Mouse (Mus musculus): Measurements from ENCODE around the gene Jund. TPM values are rescaled to one million over a fixed set of nuclear protein-coding genes. Genes with fewer than 3 reads are reported as not detected.
A peak's percentile ranks its signal among the peaks of the same experiment; 100 is the strongest.

Jund gene
- total RNA-seq, 2 experiments from 2014 or later, result 79.2 to 130 TPM

GRCm38 (mm10) chr8:70674716-70675115, 24.0 kb upstream of the Jund start:
- DNase-seq, result no peak

- no peak for DNase-seq
Measured at GRCm38 (mm10) chr8:70675336-70675735, 23.4 kb upstream of the Jund start.

DNA sequence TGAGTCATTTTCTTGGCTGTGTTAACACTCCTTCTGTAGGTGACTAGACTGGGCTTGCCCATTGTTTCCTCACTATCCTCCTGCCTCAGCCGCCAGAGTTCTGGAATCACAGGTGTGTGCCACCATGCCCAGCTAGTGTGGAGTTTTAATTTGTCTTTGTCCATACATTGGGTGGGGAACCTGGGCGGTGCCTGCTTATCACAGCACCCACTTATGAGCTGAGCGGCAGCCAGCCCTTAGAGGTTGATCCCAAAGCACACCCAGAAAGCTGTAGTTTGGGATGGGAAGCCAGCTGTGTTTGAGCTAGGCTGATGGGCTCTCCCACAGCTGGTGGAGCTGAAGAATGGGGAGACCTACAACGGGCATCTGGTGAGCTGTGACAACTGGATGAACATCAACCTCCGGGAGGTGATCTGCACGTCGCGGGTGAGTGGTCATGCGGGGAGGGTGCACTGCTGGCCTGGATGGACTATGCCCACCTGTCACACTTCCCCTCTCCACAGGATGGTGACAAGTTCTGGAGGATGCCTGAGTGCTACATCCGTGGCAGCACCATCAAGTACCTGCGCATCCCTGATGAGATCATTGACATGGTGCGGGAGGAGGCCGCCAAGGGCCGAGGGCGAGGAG, 21.2 kb upstream of the Jund start:
- DNase-seq, result no peak

DNA sequence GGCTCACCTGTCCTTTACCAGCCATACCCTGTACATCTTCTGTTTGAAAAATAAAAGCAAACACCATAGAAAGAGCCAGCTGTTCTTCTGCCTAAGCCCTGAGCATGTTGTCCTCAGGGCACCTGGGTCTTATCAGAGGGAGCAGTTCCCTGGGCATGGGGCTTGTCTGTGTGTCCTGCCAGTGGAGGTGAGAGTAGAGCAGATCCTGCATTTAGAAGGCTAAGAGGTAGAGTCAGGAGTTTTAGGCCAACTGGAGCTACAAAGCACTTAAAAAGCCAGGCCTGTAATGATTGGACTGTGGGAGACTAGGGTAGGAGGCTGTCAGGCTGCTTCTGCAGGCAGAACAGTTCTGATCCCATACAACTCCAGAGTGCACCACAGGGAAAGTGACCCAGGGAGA, 20.1 kb upstream of the Jund start:
- no peak for DNase-seq

GRCm38 (mm10) chr8:70679404-70679803, 19.3 kb upstream of the Jund start:
- no peak for DNase-seq

GRCm38 (mm10) chr8:70680039-70680438, 18.7 kb upstream of the Jund start:
- DNase-seq, result no peak

DNA sequence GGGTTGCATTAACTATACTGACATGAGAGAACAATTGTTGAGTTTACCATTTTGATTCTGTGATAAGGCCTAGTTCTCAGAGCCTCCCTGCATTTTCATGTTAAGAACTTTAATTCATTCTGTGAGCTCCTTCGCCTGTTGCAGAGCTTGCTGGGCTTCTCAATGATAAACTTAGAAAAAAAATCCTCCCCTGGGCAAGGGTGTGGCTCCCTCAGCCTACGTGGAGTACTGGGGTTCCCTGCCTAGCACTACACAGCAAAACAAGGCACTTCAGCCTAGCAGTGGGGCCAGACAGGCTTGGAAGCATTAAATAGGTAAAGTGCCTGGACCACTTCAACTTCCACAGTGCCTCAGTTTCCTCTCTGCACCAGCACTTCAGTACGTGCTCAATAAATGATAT, 17.3 kb upstream of the Jund start:
- DNase-seq, result no peak

DNA sequence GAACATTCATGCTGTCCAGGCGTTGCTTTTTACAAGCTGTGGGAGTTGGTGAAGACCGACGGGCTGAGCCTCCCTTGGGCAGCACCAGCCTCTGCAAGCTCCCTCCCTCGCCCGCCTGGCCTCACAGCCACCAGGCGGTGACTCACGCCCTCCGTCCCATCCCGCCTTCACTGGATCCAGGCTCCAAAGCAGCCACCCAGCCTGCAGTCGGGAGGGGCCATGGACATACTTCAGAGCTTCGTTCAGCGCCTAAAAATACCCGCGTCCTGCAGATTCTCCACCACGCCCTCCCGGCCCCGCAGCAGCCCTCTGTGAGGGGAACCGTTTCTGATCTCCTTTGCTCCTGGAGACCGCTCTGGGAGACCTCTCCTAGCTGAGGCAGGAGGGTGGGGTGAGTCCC, 16.6 kb upstream of the Jund start:
- peak; percentile 74 for DNase-seq

- no peak for DNase-seq
Measured at GRCm38 (mm10) chr8:70682692-70683091, 16.1 kb upstream of the Jund start.

DNA sequence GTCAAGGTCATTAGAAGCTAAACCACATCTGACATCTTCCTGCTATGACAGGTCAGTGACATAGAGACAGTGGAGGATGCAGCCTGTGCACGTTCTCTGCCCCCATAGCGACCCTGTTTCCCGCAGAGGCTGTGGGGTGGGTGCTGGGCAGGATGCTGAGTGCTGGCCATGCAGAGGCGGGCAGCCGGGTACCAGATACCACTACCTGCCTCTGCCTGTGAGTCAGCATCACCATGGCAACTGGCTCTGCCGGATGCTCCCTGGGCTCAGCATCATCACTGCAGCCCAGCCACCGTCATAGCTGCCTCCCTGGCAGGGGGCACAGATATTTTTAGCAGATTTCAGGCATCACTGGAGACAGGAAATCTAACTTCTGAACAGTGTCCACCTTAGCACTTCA, 14.5 kb upstream of the Jund start:
- no peak for DNase-seq

GRCm38 (mm10) chr8:70687576-70687975, 11.2 kb upstream of the Jund start:
- peak; percentile 76 for DNase-seq

DNA sequence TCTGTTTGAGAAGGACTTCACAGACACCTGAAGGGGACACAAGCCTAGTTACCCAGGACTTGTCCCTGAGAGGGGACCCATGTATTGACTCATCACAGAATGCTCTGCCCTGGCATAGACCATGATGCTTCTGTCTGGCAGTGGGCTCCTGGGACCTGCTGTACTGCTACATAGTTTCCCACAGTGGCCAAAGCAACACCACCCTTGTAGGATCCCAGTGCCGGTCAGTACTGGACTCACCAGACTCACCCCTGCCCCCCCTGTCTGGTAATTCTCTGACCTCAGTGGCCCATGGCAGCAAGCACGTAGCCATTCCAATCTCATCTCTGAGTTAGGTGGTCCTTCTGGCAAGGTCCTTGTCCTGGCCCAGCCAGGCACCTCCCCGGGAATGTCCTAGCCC, 10.6 kb upstream of the Jund start:
- no peak for DNase-seq

- no peak for DNase-seq
Measured at GRCm38 (mm10) chr8:70689892-70690390, 8.8 kb upstream of the Jund start.

GRCm38 (mm10) chr8:70691230-70691629, 7.5 kb upstream of the Jund start:
- no peak for DNase-seq

DNA sequence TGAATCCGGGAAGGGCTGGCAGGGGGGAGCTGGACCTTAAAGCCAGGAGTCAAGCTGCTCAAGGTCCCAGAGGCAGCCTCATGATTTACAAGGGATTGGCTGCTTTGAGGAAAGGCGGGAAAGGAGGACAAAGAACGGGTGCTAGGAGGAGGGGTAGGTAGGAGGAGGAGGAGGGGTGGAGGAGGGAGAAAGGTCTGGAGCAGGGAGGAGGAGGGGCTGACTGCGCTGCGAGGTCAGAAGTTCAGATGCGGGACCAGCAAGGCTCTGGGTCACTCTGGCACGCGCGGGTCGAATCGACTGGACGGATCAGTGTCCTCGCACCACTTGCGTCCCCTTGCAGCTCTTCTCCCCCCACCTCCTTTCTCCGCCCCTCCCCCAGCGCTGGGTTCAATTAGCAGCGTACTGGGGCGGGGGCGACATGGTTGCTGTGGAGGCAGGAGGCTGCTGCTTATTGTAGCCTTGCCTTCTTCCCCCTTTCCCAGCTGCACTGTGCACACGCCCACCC, 7.0 kb upstream of the Jund start:
- DNase-seq, result no peak

DNA sequence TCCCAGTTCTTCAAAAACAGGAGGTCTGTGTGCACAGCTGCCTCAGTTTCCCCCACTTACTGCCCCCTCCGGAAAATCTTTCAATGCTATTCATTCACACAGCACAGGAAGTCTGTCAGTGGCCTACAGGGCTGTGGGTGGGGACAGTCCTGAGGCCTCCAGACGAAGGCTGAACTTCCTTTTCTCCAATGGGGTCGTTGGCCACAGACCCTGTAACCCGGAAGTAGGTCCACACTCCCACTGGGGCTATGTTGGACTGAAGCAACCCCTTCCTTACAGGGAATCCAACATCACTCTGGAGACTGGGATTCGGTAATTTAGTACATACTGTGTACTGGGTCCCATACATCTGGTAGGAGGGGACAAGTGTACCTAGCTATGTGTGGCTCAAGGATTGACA, 5.1 kb upstream of the Jund start:
- no peak for DNase-seq

DNA sequence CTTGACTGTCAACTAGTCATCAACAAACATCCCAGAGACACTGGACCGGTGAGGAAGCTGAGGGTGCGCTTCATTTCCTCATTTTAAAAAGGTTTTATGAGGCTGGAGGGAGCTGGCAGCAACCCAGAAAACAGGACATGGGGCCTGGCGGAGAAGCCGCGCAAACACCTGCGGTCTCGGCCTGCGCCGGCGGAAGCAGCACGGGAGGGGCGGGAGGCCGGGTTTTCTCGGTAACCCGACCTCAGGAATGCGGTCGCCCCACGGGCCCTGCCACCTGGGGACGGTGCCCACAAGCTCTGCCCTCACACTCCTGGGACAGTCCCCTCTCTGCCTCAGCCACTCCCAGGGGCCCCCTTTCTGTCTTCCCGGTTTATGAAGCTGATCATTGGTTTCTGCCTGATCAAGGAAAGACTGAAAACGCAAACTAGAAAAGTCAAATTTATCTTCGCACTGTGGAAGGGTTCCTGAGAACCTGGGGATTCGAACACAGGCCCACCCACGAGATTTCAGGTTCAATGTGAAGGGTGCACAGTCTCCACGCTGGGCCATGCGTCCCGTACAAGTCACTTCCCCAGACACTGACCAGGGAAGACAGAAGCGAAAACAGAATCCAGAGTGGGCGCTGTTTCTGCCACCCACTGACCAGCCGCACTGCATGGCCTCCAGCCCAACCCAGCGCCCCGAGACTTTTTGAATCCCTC, 3.3 kb upstream of the Jund start:
- peak; percentile 54 for DNase-seq

DNA sequence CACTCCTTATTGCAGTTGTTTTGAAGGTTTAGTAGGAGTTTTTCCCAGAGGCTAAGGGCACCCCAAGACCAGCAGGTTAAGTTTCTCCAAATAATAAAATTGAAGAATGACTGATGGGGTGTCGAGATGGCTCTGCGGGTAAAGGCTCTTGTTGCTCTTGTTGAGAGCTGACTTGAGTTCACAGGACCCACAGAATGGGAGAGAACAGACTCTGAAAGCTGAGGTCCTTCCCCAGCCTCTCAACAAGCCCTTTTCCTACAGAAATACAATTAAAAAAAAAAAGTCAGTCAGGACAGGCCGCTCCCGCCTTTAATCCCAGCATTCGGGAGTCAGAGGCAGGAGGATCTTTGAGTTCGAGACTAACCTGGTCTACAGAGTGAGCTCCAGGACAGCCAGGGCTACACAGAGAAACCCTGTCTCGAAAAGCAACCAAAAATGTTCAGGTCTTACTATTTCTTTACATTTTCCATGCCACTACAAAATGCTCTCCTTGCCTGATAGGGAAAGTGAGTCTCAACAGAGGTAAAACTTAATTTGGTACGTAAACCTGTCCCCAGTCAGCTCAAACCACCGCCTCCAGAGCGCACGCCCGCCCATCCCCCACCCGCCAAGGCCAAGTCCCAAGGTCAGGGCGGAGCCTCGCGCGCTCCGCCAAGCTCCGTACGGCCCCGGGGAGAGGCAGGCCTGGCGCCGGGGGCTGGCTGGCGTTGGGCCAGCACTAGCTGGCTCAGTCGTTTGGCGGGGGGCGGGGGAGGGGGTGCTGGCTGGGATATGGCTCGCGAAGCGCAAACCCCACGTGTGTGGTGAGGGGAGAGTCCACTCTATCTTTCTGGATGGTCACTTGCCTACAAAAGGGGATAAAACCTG, 2.5 kb upstream of the Jund start:
- DNase-seq, result peak; percentile 72

- DNase-seq, result no peak
Measured at GRCm38 (mm10) chr8:70696946-70697345, 1.8 kb upstream of the Jund start.

- DNase-seq, result no peak
Measured at GRCm38 (mm10) chr8:70697366-70698250, 1.1 kb upstream of the Jund start.

DNA sequence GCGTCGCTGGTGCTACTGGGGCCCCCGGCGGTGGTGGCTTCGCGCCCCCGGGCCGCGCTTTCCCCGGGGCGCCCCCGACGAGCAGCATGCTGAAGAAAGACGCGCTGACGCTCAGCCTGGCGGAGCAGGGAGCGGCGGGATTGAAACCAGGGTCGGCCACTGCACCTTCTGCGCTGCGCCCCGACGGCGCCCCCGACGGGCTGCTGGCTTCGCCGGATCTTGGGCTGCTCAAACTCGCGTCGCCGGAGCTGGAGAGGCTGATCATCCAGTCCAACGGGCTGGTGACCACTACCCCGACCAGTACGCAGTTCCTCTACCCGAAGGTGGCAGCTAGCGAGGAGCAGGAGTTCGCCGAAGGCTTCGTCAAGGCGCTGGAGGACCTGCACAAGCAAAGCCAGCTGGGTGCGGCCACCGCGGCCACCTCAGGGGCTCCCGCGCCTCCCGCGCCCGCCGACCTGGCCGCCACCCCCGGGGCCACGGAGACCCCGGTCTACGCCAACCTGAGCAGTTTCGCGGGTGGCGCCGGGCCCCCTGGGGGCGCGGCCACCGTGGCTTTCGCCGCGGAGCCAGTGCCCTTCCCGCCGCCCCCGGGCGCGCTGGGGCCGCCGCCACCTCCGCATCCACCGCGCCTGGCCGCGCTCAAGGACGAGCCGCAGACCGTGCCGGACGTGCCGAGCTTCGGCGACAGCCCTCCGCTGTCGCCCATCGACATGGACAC, 526 bp downstream of the Jund start:
- peak; percentile 70 for DNase-seq
